Mouse (Mus musculus) hindbrain, embryonic 16.5 days (tissue): Measurements from ENCODE around the gene Frem2. TPM values are rescaled to one million over a fixed set of nuclear protein-coding genes. Genes with fewer than 3 reads are reported as not detected.

Experiments
- ATAC-seq: fragments of 200-750 bp; cut with Nextera tagmentation; 2 replicates; pipeline ENCODE4 v1.8.0; 2017; ENCODE audit warnings: moderate TSS enrichment, moderate library complexity
- H3K27ac ChIP-seq: fragments of 300-500 bp; sonication (generic); 2 replicates; pipeline ENCODE4 v1.5.1; 2014; ENCODE audit warnings: low read depth, mild to moderate bottlenecking, control low read depth, low read length, moderate library complexity
- H3K27me3 ChIP-seq: fragments of 300-500 bp; sonication (generic); replicated peaks from 2 replicates; pipeline ENCODE4 v1.6.1; 2014; ENCODE audit warnings: low read length; ENCODE audit not compliant: control insufficient read depth, insufficient read depth
- H3K36me3 ChIP-seq: fragments of 300-500 bp; sonication (generic); 2 replicates; pipeline ENCODE4 v1.6.1; 2014; ENCODE audit warnings: mild to moderate bottlenecking, low read length, moderate library complexity, mixed read lengths; ENCODE audit not compliant: control insufficient read depth, insufficient read depth
- H3K4me1 ChIP-seq: fragments of 300-500 bp; sonication (generic); 2 replicates; pipeline ENCODE4 v1.6.1; 2014; ENCODE audit warnings: low read depth, low read length; ENCODE audit not compliant: control insufficient read depth, insufficient read depth
- H3K4me2 ChIP-seq: fragments of 300-500 bp; sonication (generic); 2 replicates; pipeline ENCODE4 v1.6.1; 2014; ENCODE audit warnings: mild to moderate bottlenecking, low read length, control low read depth, moderate library complexity
- H3K4me3 ChIP-seq: fragments of 300-500 bp; sonication (generic); 2 replicates; pipeline ENCODE4 v1.5.1; 2014; ENCODE audit warnings: mild to moderate bottlenecking, low read length, control low read depth, moderate library complexity
- H3K9ac ChIP-seq: fragments of 300-500 bp; sonication (generic); 2 replicates; pipeline ENCODE4 v1.6.1; 2014; ENCODE audit warnings: low read depth, mild to moderate bottlenecking, control low read depth, low read length, moderate library complexity
- H3K9me3 ChIP-seq: fragments of 300-500 bp; sonication (generic); 2 replicates; pipeline ENCODE4 v1.6.1; 2014; ENCODE audit warnings: mild to moderate bottlenecking, low read length, moderate library complexity; ENCODE audit not compliant: control insufficient read depth
- WGBS: fragments of 180-500 bp; shearing (Covaris S2); extraction: QIAGEN DNeasy Blood & Tissue Kit; methylation state at CpG from one replicate; pipeline ENCODE4 v1.1.7; 2014; 5-methylcytosine and 5-hydroxymethylcytosine counted together
- polyA plus RNA-seq: library from polyadenylated mRNA; unstranded; fragments of >200 nt; fragmentation: Nextera tagmentation; extraction: Ambion mirVana; gene quantifications from 2 replicates; pipeline ENCODE4 v1.2.1, GENCODE M21; 2015

Frem2 gene
- polyA plus RNA-seq, 1 experiment from 2014 or later, result 1.7 TPM

- Histone ChIP-seq H3K36me3 (no peaks in the 10 kb centered on the region), H3K9ac (no peak overlapping the region), H3K4me2 (no peak overlapping the region), H3K4me1 (no peaks in the 10 kb centered on the region; the same call in 1 of the 2 replicates), H3K9me3 (no peaks in the 10 kb centered on the region), H3K27ac (no peak overlapping the region), H3K4me3 (no peak overlapping the region), H3K27me3 (no peaks in the 10 kb centered on the region)
- WGBS, result 11% methylated on average over 9 of the region's 9 CpGs
- no peak for ATAC-seq
Observed at GRCm38 (mm10) chr3:53598153-53598800, 58.9 kb downstream of the Frem2 start.

- H3K9me3 ChIP-seq, result no peaks in the 10 kb centered on the region
- H3K27ac ChIP-seq, result no peak overlapping the region
- H3K4me3 ChIP-seq, result no peak overlapping the region
- H3K27me3 ChIP-seq, result no peaks in the 10 kb centered on the region
- no peaks in the 10 kb centered on the region; the same call in 1 of the 2 replicates for H3K4me1 ChIP-seq
- ATAC-seq, result no peak
- H3K4me2 ChIP-seq, result no peak overlapping the region
- no peaks in the 10 kb centered on the region for H3K36me3 ChIP-seq
- H3K9ac ChIP-seq, result no peak overlapping the region
- WGBS, result 59% methylated on average over 4 of the region's 4 CpGs
Observed at GRCm38 (mm10) chr3:53594471-53594870, 62.7 kb downstream of the Frem2 start.

- no peaks in the 10 kb centered on the region for H3K9me3 ChIP-seq
- H3K4me1 ChIP-seq, result no peaks in the 10 kb centered on the region; the same call in 1 of the 2 replicates
- ATAC-seq, result no peak
- H3K27ac ChIP-seq, result no peak overlapping the region
- H3K36me3 ChIP-seq, result no peaks in the 10 kb centered on the region
- H3K27me3 ChIP-seq, result no peaks in the 10 kb centered on the region
- no peak overlapping the region for H3K9ac ChIP-seq
- H3K4me2 ChIP-seq, result no peak overlapping the region
- 7% methylated on average over 3 of the region's 3 CpGs for WGBS
- no peak overlapping the region for H3K4me3 ChIP-seq
Observed at GRCm38 (mm10) chr3:53593718-53594117, 63.4 kb downstream of the Frem2 start.

GRCm38 (mm10) chr3:53592036-53592435 is 65.1 kb downstream of the Frem2 start:
- no peak overlapping the region for H3K4me2 ChIP-seq
- H3K4me3 ChIP-seq, result no peak overlapping the region
- H3K36me3 ChIP-seq, result no peaks in the 10 kb centered on the region
- no peaks in the 10 kb centered on the region for H3K27me3 ChIP-seq
- no peak for ATAC-seq
- H3K9me3 ChIP-seq, result no peaks in the 10 kb centered on the region
- H3K4me1 ChIP-seq, result no peaks in the 10 kb centered on the region
- no peak overlapping the region for H3K27ac ChIP-seq
- no peak overlapping the region for H3K9ac ChIP-seq
- 92% methylated on average over 7 of the region's 7 CpGs for WGBS

- Histone ChIP-seq H3K4me3 (no peak overlapping the region), H3K4me2 (no peak overlapping the region), H3K9ac (no peak overlapping the region), H3K9me3 (no peaks in the 10 kb centered on the region), H3K27ac (no peak overlapping the region), H3K36me3 (no peaks in the 10 kb centered on the region), H3K4me1 (no peaks in the 10 kb centered on the region), H3K27me3 (no peaks in the 10 kb centered on the region)
- 0% methylated on average over 2 of the region's 2 CpGs for WGBS
- ATAC-seq, result peak; percentile 76; the same call in 1 of the 2 replicates
Observed at GRCm38 (mm10) chr3:53590139-53590621, 67.0 kb downstream of the Frem2 start.

GRCm38 (mm10) chr3:53583248-53583647 is 73.9 kb downstream of the Frem2 start:
- Histone ChIP-seq H3K4me1 (no peaks in the 10 kb centered on the region), H3K9ac (no peak overlapping the region)
- 91% methylated on average over 8 of the region's 8 CpGs for WGBS

GRCm38 (mm10) chr3:53580596-53581254 is 76.4 kb downstream of the Frem2 start:
- H3K4me3 ChIP-seq, result no peak overlapping the region
- H3K27me3 ChIP-seq, result no peaks in the 10 kb centered on the region
- H3K9me3 ChIP-seq, result no peaks in the 10 kb centered on the region
- no peak overlapping the region for H3K4me2 ChIP-seq
- H3K36me3 ChIP-seq, result no peaks in the 10 kb centered on the region
- ATAC-seq, result no peak
- H3K9ac ChIP-seq, result no peak overlapping the region
- H3K4me1 ChIP-seq, result no peaks in the 10 kb centered on the region
- WGBS, result 81% methylated on average over 5 of the region's 5 CpGs
- H3K27ac ChIP-seq, result no peak overlapping the region

More at GRCm38 (mm10) chr3:53583248-53583647, 73.9 kb downstream of the Frem2 start:
- no peak overlapping the region for H3K27ac ChIP-seq
- ATAC-seq, result no peak
- no peaks in the 10 kb centered on the region for H3K36me3 ChIP-seq
- H3K4me3 ChIP-seq, result no peak overlapping the region
- no peak overlapping the region for H3K4me2 ChIP-seq
- H3K9me3 ChIP-seq, result no peaks in the 10 kb centered on the region
- H3K27me3 ChIP-seq, result no peaks in the 10 kb centered on the region

GRCm38 (mm10) chr3:53579121-53579704 is 77.9 kb downstream of the Frem2 start:
- Histone ChIP-seq H3K9me3 (no peaks in the 10 kb centered on the region), H3K9ac (no peak overlapping the region), H3K27me3 (no peaks in the 10 kb centered on the region), H3K4me3 (no peak overlapping the region), H3K4me1 (no peaks in the 10 kb centered on the region), H3K27ac (no peak overlapping the region), H3K36me3 (no peaks in the 10 kb centered on the region), H3K4me2 (no peak overlapping the region)
- 90% methylated on average over 10 of the region's 10 CpGs for WGBS
- ATAC-seq, result no peak
